Mouse (Mus musculus): ENCODE data around the gene Gabrb2. TPM values are rescaled to one million over a fixed set of nuclear protein-coding genes. Genes with fewer than 3 reads are reported as not detected.

Gabrb2 gene
- polyA plus RNA-seq, 1 experiment from 2014 or later: 0.16 TPM

- DNase-seq (no peak), ATAC-seq (ENCODE audit: low read depth) (no peak)
- no peaks in the 10 kb centered on the region for H3K27me3 ChIP-seq
- H3K27ac ChIP-seq: no peak overlapping the region
- H3K4me1 ChIP-seq (replicated peaks): no peaks in the 10 kb centered on the region
- H3K4me2 ChIP-seq: no peak overlapping the region
- H3K9me3 ChIP-seq (replicated peaks): no peaks in the 10 kb centered on the region
- H3K9ac ChIP-seq: no peak overlapping the region
- H3K36me3 ChIP-seq: no peaks in the 10 kb centered on the region
- H3K4me3 ChIP-seq (replicated peaks): no peak overlapping the region
- 55% methylated on average over 4 of the region's 4 CpGs for WGBS (ENCODE audit: insufficient replicate concordance)
Measured at GRCm38 (mm10) chr11:42621109-42621508, 201.6 kb downstream of the Gabrb2 start.

GRCm38 (mm10) chr11:42650111-42650510, 230.6 kb downstream of the Gabrb2 start:
- no peaks in the 10 kb centered on the region for H3K36me3 ChIP-seq
- no peaks in the 10 kb centered on the region for H3K4me1 ChIP-seq (replicated peaks)
- H3K9ac ChIP-seq: no peak overlapping the region
- no peak for DNase-seq
- 48% methylated on average over 5 of the region's 5 CpGs for WGBS (ENCODE audit: insufficient replicate concordance)
- H3K27ac ChIP-seq: no peak overlapping the region
- ATAC-seq (ENCODE audit: low read depth): no peak
- no peaks in the 10 kb centered on the region for H3K9me3 ChIP-seq (replicated peaks)
- no peak overlapping the region for H3K4me3 ChIP-seq (replicated peaks)
- no peaks in the 10 kb centered on the region for H3K27me3 ChIP-seq
- no peak overlapping the region for H3K4me2 ChIP-seq

DNA sequence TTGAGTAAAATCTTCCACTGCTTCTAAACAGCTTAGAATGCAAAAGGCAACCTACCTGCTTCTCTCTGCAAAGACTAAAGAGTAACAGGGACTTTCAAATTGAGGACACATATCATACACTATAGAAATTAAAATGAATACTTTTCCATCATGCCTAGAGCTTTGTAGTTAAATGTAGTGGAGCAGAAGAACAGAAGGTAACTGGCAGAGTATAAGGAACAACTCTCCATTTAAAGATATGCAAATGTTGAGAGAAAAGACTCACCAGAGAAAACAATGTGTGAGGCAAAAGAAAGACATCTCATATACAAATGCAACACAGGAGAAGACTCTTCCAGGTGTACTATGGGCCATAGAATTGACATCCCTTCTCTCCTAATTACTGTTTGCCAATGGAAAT, 232.0 kb downstream of the Gabrb2 start:
- ATAC-seq (ENCODE audit: low read depth): no peak
- Histone ChIP-seq H3K9ac (no peak overlapping the region), H3K4me3 (replicated peaks) (no peak overlapping the region), H3K9me3 (replicated peaks) (no peaks in the 10 kb centered on the region), H3K36me3 (no peaks in the 10 kb centered on the region), H3K27ac (no peak overlapping the region), H3K4me1 (replicated peaks) (no peaks in the 10 kb centered on the region), H3K4me2 (no peak overlapping the region), H3K27me3 (no peaks in the 10 kb centered on the region)
- DNase-seq: no peak

GRCm38 (mm10) chr11:42654189-42654588, 234.6 kb downstream of the Gabrb2 start:
- no peaks in the 10 kb centered on the region for H3K4me1 ChIP-seq (replicated peaks)
- no peak overlapping the region for H3K9ac ChIP-seq
- DNase-seq (no peak), ATAC-seq (ENCODE audit: low read depth) (no peak)
- no peak overlapping the region for H3K27ac ChIP-seq
- H3K27me3 ChIP-seq: no peaks in the 10 kb centered on the region
- no peak overlapping the region for H3K4me3 ChIP-seq (replicated peaks)
- no peak overlapping the region for H3K4me2 ChIP-seq
- 42% methylated on average over 3 of the region's 3 CpGs for WGBS (ENCODE audit: insufficient replicate concordance)
- no peaks in the 10 kb centered on the region for H3K9me3 ChIP-seq (replicated peaks)
- no peaks in the 10 kb centered on the region for H3K36me3 ChIP-seq

DNA sequence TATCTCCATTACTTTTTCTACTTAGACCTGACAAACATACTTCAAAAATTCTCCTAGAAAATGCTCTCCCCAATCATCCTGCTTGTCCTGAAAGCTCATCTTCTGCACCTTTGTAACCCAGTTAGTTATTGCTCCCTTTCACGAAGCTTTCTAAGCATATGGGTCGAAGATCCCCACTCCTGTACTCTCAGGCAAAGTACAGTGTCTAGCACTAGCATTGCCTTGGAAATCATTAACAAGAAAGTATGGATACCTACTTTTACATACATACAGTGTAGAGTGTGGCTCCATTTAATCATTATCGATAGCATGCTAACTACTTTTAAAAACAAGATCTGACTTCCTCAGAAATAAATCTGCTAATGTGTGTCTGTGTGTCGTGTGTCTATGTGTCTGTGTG, 249.1 kb downstream of the Gabrb2 start:
- no peak for ATAC-seq (ENCODE audit: low read depth)
- 63% methylated on average over 4 of the region's 4 CpGs for WGBS (ENCODE audit: insufficient replicate concordance)
- no peaks in the 10 kb centered on the region for H3K9me3 ChIP-seq (replicated peaks)

More for the DNA sequence above, 249.1 kb downstream of the Gabrb2 start:
- Histone ChIP-seq H3K27me3 (no peaks in the 10 kb centered on the region), H3K4me3 (replicated peaks) (no peak overlapping the region), H3K9ac (no peak overlapping the region), H3K36me3 (no peaks in the 10 kb centered on the region), H3K4me1 (replicated peaks) (no peaks in the 10 kb centered on the region), H3K27ac (no peak overlapping the region), H3K4me2 (no peak overlapping the region)
- DNase-seq: no peak

Other genes starting within 250 kb of the Gabrb2 start
- 0.20 and 0.22 TPM in 2 replicates for gene Gabra1, start 236.8 kb upstream of the Gabrb2 start, polyA plus RNA-seq (2015; fragmentation: Nextera tagmentation; extraction: Ambion mirVana)
- gene Gabra6, start 98.7 kb upstream of the Gabrb2 start, polyA plus RNA-seq (2015; fragmentation: Nextera tagmentation; extraction: Ambion mirVana): not detected in 2 replicates